Mouse (Mus musculus): ENCODE data around the gene Fap. TPM values are rescaled to one million over a fixed set of nuclear protein-coding genes. Genes with fewer than 3 reads are reported as not detected.

Gene Fap
- polyA plus RNA-seq, 1 experiment, result 0.64 TPM

GRCm38 (mm10) chr2:62454033-62454432, 119.8 kb downstream of the Fap start:
- Histone ChIP-seq H3K4me1 (ENCODE audit: control insufficient read depth, insufficient read depth, low read length) (no peaks in the 10 kb centered on the region), H3K4me3 (replicated peaks; ENCODE audit: extremely low read depth, low read depth, low read length) (no peak overlapping the region)
- no peak for DNase-seq
- no peak for TF ChIP-seq POLR2A (IDR thresholded peaks at IDR 0.05; ENCODE audit: borderline replicate concordance, extremely low read depth, low read depth, low read length)
- TF ChIP-seq CTCF (IDR thresholded peaks at IDR 0.05; ENCODE audit: insufficient read depth, low read length), result no peak
- WGBS, result 81% methylated on average over 6 of the region's 6 CpGs

Other genes with a start within 250 kb of the Fap start
- 18.4 and 24.1 TPM in 2 replicates for gene Dpp4, start 161.8 kb downstream of the Fap start, polyA plus RNA-seq (2012; rRNA removed)
- not detected in 2 replicates for gene Gcg, start 90.4 kb downstream of the Fap start, polyA plus RNA-seq (2012; rRNA removed)
- 7.6 and 9.7 TPM in 2 replicates for gene Ifih1, start 72.2 kb upstream of the Fap start, polyA plus RNA-seq (2012; rRNA removed)
- 6.8 and 9.5 TPM in 2 replicates for gene Gca, start 90.2 kb upstream of the Fap start, polyA plus RNA-seq (2012; rRNA removed)